In the genomic region with DNA sequence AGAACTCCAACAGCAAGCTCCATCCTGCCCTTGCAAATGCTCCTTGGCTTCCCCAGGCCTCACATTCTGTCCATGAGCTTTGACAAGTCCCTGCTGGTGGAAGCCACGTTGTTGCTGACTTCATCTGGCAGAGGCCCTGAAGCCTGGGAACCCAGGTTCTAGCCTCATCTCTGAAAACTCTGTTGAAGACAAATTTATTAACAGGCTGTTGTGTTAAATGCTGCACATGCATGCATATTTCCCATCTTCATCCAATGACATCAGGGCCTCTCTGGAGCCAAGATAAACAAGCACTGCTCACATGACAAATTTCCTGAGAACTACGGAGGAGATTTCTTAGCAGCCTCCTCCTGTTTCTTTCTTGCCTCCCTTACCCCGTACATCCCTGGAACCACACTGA, we compare ENCODE assay signal across 9 mouse cellular contexts.
A peak's percentile ranks its signal among the peaks of the same experiment; 100 is the strongest.
DNase-seq lines count a peak whose midpoint lies in the region; ATAC-seq and TF ChIP-seq lines count a peak whose summit lies in the region.
"Had no signal": no experiment of that assay in that cellular context is flagged by ENCODE, and none has a peak within 500 bp of the region (broad histone marks: within the 10 kb centered on the region; RNA-seq: fewer than 3 reads in every experiment).

No protein-coding gene starts in this region.

- H3K9me3 ChIP-seq in lung, embryonic 14.5 days (ENCODE audit: low read depth, low read length), result no peaks in the 10 kb centered on the region

- peak; percentile 24 for DNase-seq in adipocyte (ENCODE audit: low spot score)
- DNase-seq in heart, adult 11 months, result peak; percentile 97
- peak; percentile 66 for DNase-seq in heart, postnatal 4 days
- DNase-seq in lung, embryonic 14.5 days, result peak; percentile 69
- no peak for DNase-seq in natural killer cell, adult 2 months (ENCODE audit: low spot score in 2 of 2)
- no peak for DNase-seq in layer of hippocampus, postnatal 14 days (ENCODE audit: low spot score in 2 of 2)
- no peak for DNase-seq in gastrocnemius, postnatal 25 days

- no peak overlapping the region for H3K9ac ChIP-seq in lung, embryonic 14.5 days

- no peaks in the 10 kb centered on the region for H3K27me3 ChIP-seq in lung, embryonic 14.5 days (ENCODE audit: insufficient read depth, low read length)

- ATAC-seq in lung, embryonic 14.5 days (ENCODE audit: insufficient read depth), result peak; percentile 62
- ATAC-seq in inflammation-experienced regulatory T-cells, adult 6 months, result no peak

- H3K4me2 ChIP-seq in lung, embryonic 14.5 days, result no peak overlapping the region

- H3K4me3 ChIP-seq in lung, embryonic 14.5 days (ENCODE audit: low read depth, low read length), result no peak overlapping the region
- H3K4me3 ChIP-seq: myocyte had no signal

- TF ChIP-seq CTCF in lung, embryonic 14.5 days (IDR thresholded peaks at IDR 0.05; ENCODE audit: low read depth), result no peak

- peaks cover 8% of the 10 kb centered on the region; the same call in 1 of the 2 replicates for H3K4me1 ChIP-seq in lung, embryonic 14.5 days (ENCODE audit: insufficient read depth)

- H3K27ac ChIP-seq in lung, embryonic 14.5 days (ENCODE audit: low read depth), result peak overlapping the region; percentile 66; the same call in 1 of the 2 replicates

- WGBS in lung, embryonic 14.5 days, result 33% methylated on average over 3 of the region's 3 CpGs

- H3K36me3 ChIP-seq in lung, embryonic 14.5 days (ENCODE audit: insufficient read depth), result no peaks in the 10 kb centered on the region

Comparison
In these comparisons a context has a peak if more than half of its experiments do, and no peak if none do; other contexts are left out.
1. DNase-seq: peak in adipocyte (single experiment), heart, adult 11 months (single experiment), heart, postnatal 4 days (single experiment) and lung, embryonic 14.5 days (single experiment); none in natural killer cell, adult 2 months (0 of 2), layer of hippocampus, postnatal 14 days (0 of 2) and gastrocnemius, postnatal 25 days (single experiment).